Mouse (Mus musculus): ENCODE data around the gene Myb.

- TF ChIP-seq MAX (IDR thresholded peaks at IDR 0.05; ENCODE audit: low read length) (no peak), HCFC1 (IDR thresholded peaks at IDR 0.05; ENCODE audit: low read depth, low read length) (no peak), CTCF (IDR thresholded peaks at IDR 0.05 in 2 of 3, conservative IDR thresholded peaks at IDR 0.05 in 1 of 3; ENCODE audit: control insufficient read depth in 1 of 3, insufficient read depth in 1 of 3, low read depth in 2 of 3, low read length in 3 of 3, poor library complexity in 1 of 3, severe bottlenecking in 1 of 3) (no peak), NELFE (IDR thresholded peaks at IDR 0.05; ENCODE audit: low read depth, low read length) (no peak), ZNF384 (IDR thresholded peaks at IDR 0.05; ENCODE audit: low read depth, low read length) (no peak), POLR2A (IDR thresholded peaks at IDR 0.05; ENCODE audit: control insufficient read depth in 1 of 2, insufficient read depth in 1 of 2, low read depth in 1 of 2, low read length in 2 of 2, poor library complexity in 1 of 2) (no peak), ETS1 (IDR thresholded peaks at IDR 0.05; ENCODE audit: low read depth, low read length) (no peak), ZC3H11A (IDR thresholded peaks at IDR 0.05; ENCODE audit: low read depth, low read length) (no peak), NRF1 (IDR thresholded peaks at IDR 0.05; ENCODE audit: insufficient read depth, low read depth, low read length, poor library complexity, severe bottlenecking) (no peak), ZKSCAN1 (IDR thresholded peaks at IDR 0.05; ENCODE audit: low read depth, low read length) (no peak), MEF2A (IDR thresholded peaks at IDR 0.05; ENCODE audit: extremely low read depth, insufficient replicate concordance, low read depth, low read length, poor library complexity, severe bottlenecking) (no peak), MAZ (IDR thresholded peaks at IDR 0.05; ENCODE audit: low read depth, low read length) (no peak), E2F4 (IDR thresholded peaks at IDR 0.05; ENCODE audit: borderline replicate concordance, low read depth, low read length) (no peak)
Observed at GRCm38 (mm10) chr10:21100646-21101249, 60.0 kb downstream of the Myb start.

Measured in MEL (cell line).